Mouse (Mus musculus): Measurements from ENCODE around the gene Pgpep1l. TPM values are rescaled to one million over a fixed set of nuclear protein-coding genes. Genes with fewer than 3 reads are reported as not detected.

Pgpep1l gene
- polyA plus RNA-seq, 1 experiment, result 0.36 TPM

GRCm38 (mm10) chr7:68282304-68283132 lies 18.5 kb upstream of the Pgpep1l start:
- 27% methylated on average over 22 of the region's 22 CpGs for WGBS

GRCm38 (mm10) chr7:68281341-68281740 lies 17.3 kb upstream of the Pgpep1l start:
- Histone ChIP-seq H3K36me3 (ENCODE audit: control insufficient read depth, insufficient read depth, low read length) (peaks cover 1% of the 10 kb centered on the region; the same call in 1 of the 2 replicates), H3K4me3 (ENCODE audit: extremely low read depth, insufficient read depth, insufficient read length) (no peak overlapping the region), H3K4me1 (ENCODE audit: control insufficient read depth, insufficient read depth, insufficient read length) (peaks cover 31% of the 10 kb centered on the region), H3K27ac (ENCODE audit: insufficient read depth, low read length) (peak overlapping the region; percentile 69), H3K27me3 (ENCODE audit: control insufficient read depth, insufficient read depth, low read length) (no peaks in the 10 kb centered on the region)
- no peak for DNase-seq (ENCODE audit: low read depth in 1 of 2, low spot score in 2 of 2)
- TF ChIP-seq POLR2A (IDR thresholded peaks at IDR 0.05; ENCODE audit: low read depth, low read length) (no peak), CTCF (IDR thresholded peaks at IDR 0.05; ENCODE audit: extremely low read depth, insufficient read depth, insufficient read length, insufficient replicate concordance) (no peak)
- WGBS, result 13% methylated on average over 5 of the region's 5 CpGs

More at GRCm38 (mm10) chr7:68282304-68283132, 18.5 kb upstream of the Pgpep1l start:
- DNase-seq (ENCODE audit: low read depth in 1 of 2, low spot score in 2 of 2), result peak; percentile 28 to 73
- no peak for TF ChIP-seq CTCF (IDR thresholded peaks at IDR 0.05; ENCODE audit: extremely low read depth, insufficient read depth, insufficient read length, insufficient replicate concordance)
- TF ChIP-seq POLR2A (IDR thresholded peaks at IDR 0.05; ENCODE audit: low read depth, low read length), result no peak; the same call in 1 of the 2 replicates
- Histone ChIP-seq H3K4me1 (ENCODE audit: control insufficient read depth, insufficient read depth, insufficient read length) (peaks cover 39% of the 10 kb centered on the region), H3K4me3 (ENCODE audit: extremely low read depth, insufficient read depth, insufficient read length) (peak overlapping the region; percentile 34), H3K36me3 (ENCODE audit: control insufficient read depth, insufficient read depth, low read length) (peaks cover 1% of the 10 kb centered on the region; the same call in 1 of the 2 replicates), H3K27me3 (ENCODE audit: control insufficient read depth, insufficient read depth, low read length) (no peaks in the 10 kb centered on the region), H3K27ac (ENCODE audit: insufficient read depth, low read length) (peak overlapping the region; percentile 91)

GRCm38 (mm10) chr7:68280352-68280869 lies 16.4 kb upstream of the Pgpep1l start:
- no peak for DNase-seq (ENCODE audit: low read depth in 1 of 2, low spot score in 2 of 2)
- WGBS, result 73% methylated on average over 19 of the region's 19 CpGs

GRCm38 (mm10) chr7:68279481-68279880 lies 15.4 kb upstream of the Pgpep1l start:
- H3K36me3 ChIP-seq (ENCODE audit: control insufficient read depth, insufficient read depth, low read length), result no peaks in the 10 kb centered on the region; the same call in 1 of the 2 replicates
- H3K4me1 ChIP-seq (ENCODE audit: control insufficient read depth, insufficient read depth, insufficient read length), result peaks cover 19% of the 10 kb centered on the region; the same call in 1 of the 2 replicates
- peak overlapping the region; percentile 76 for H3K27ac ChIP-seq (ENCODE audit: insufficient read depth, low read length)
- DNase-seq (ENCODE audit: low read depth in 1 of 2, low spot score in 2 of 2), result no peak
- H3K27me3 ChIP-seq (ENCODE audit: control insufficient read depth, insufficient read depth, low read length), result no peaks in the 10 kb centered on the region
- no peak for TF ChIP-seq POLR2A (IDR thresholded peaks at IDR 0.05; ENCODE audit: low read depth, low read length)
- no peak for TF ChIP-seq CTCF (IDR thresholded peaks at IDR 0.05; ENCODE audit: extremely low read depth, insufficient read depth, insufficient read length, insufficient replicate concordance)
- 66% methylated on average over 7 of the region's 7 CpGs for WGBS
- H3K4me3 ChIP-seq (ENCODE audit: extremely low read depth, insufficient read depth, insufficient read length), result peak overlapping the region; percentile 42; the same call in 1 of the 2 replicates

More at GRCm38 (mm10) chr7:68280352-68280869, 16.4 kb upstream of the Pgpep1l start:
- TF ChIP-seq POLR2A (IDR thresholded peaks at IDR 0.05; ENCODE audit: low read depth, low read length), result no peak
- TF ChIP-seq CTCF (IDR thresholded peaks at IDR 0.05; ENCODE audit: extremely low read depth, insufficient read depth, insufficient read length, insufficient replicate concordance), result no peak
- H3K36me3 ChIP-seq (ENCODE audit: control insufficient read depth, insufficient read depth, low read length), result peaks cover 1% of the 10 kb centered on the region; the same call in 1 of the 2 replicates
- H3K27me3 ChIP-seq (ENCODE audit: control insufficient read depth, insufficient read depth, low read length), result no peaks in the 10 kb centered on the region
- H3K4me3 ChIP-seq (ENCODE audit: extremely low read depth, insufficient read depth, insufficient read length), result peak overlapping the region; percentile 10; the same call in 1 of the 2 replicates
- peak overlapping the region; percentile 76 for H3K27ac ChIP-seq (ENCODE audit: insufficient read depth, low read length)
- peaks cover 24% of the 10 kb centered on the region for H3K4me1 ChIP-seq (ENCODE audit: control insufficient read depth, insufficient read depth, insufficient read length)

- TF ChIP-seq CTCF (IDR thresholded peaks at IDR 0.05; ENCODE audit: extremely low read depth, insufficient read depth, insufficient read length, insufficient replicate concordance) (no peak), POLR2A (IDR thresholded peaks at IDR 0.05; ENCODE audit: low read depth, low read length) (no peak)
- Histone ChIP-seq H3K4me3 (ENCODE audit: extremely low read depth, insufficient read depth, insufficient read length) (peak overlapping the region; percentile 42; the same call in 1 of the 2 replicates), H3K36me3 (ENCODE audit: control insufficient read depth, insufficient read depth, low read length) (no peaks in the 10 kb centered on the region), H3K27ac (ENCODE audit: insufficient read depth, low read length) (peak overlapping the region; percentile 76), H3K4me1 (ENCODE audit: control insufficient read depth, insufficient read depth, insufficient read length) (peaks cover 17% of the 10 kb centered on the region; the same call in 1 of the 2 replicates), H3K27me3 (ENCODE audit: control insufficient read depth, insufficient read depth, low read length) (no peaks in the 10 kb centered on the region)
- no peak for DNase-seq (ENCODE audit: low read depth in 1 of 2, low spot score in 2 of 2)
- 43% methylated on average over 6 of the region's 6 CpGs for WGBS
These were observed 14.9 kb upstream of the Pgpep1l start for GRCm38 (mm10) chr7:68278908-68279307.

- Histone ChIP-seq H3K36me3 (ENCODE audit: control insufficient read depth, insufficient read depth, low read length) (no peaks in the 10 kb centered on the region), H3K27me3 (ENCODE audit: control insufficient read depth, insufficient read depth, low read length) (no peaks in the 10 kb centered on the region), H3K27ac (ENCODE audit: insufficient read depth, low read length) (peak overlapping the region; percentile 76), H3K4me1 (ENCODE audit: control insufficient read depth, insufficient read depth, insufficient read length) (peaks cover 12% of the 10 kb centered on the region; the same call in 1 of the 2 replicates), H3K4me3 (ENCODE audit: extremely low read depth, insufficient read depth, insufficient read length) (peak overlapping the region; percentile 42; the same call in 1 of the 2 replicates)
- 76% methylated on average over 6 of the region's 6 CpGs for WGBS
- no peak for DNase-seq (ENCODE audit: low read depth in 1 of 2, low spot score in 2 of 2)
- TF ChIP-seq CTCF (IDR thresholded peaks at IDR 0.05; ENCODE audit: extremely low read depth, insufficient read depth, insufficient read length, insufficient replicate concordance) (no peak), POLR2A (IDR thresholded peaks at IDR 0.05; ENCODE audit: low read depth, low read length) (no peak)
These were observed 14.4 kb upstream of the Pgpep1l start for GRCm38 (mm10) chr7:68278385-68278784.

Data from spleen, adult 2 months (tissue).